Mouse (Mus musculus) forebrain, embryonic 16.5 days (tissue): ENCODE results near the gene Nudt3. TPM values are rescaled to one million over a fixed set of nuclear protein-coding genes. Genes with fewer than 3 reads are reported as not detected.

Experiments used
- ATAC-seq: fragments of 200-750 bp; cut with Nextera tagmentation; 2 replicates; pipeline ENCODE4 v1.8.0; 2017; ENCODE audit warnings: mild to moderate bottlenecking, moderate library complexity
- H3K27ac ChIP-seq: fragments of 300-500 bp; sonication (generic); 2 replicates; pipeline ENCODE4 v1.5.1; 2014; ENCODE audit warnings: low read length, control low read depth
- H3K27me3 ChIP-seq: fragments of 300-500 bp; sonication (generic); replicated peaks from 2 replicates; pipeline ENCODE4 v1.6.1; 2014; ENCODE audit warnings: low read length; ENCODE audit not compliant: control insufficient read depth, insufficient read depth
- H3K36me3 ChIP-seq: fragments of 300-500 bp; sonication (generic); 2 replicates; pipeline ENCODE4 v1.6.1; 2014; ENCODE audit not compliant: control insufficient read depth, insufficient read depth
- H3K4me1 ChIP-seq: fragments of 300-500 bp; sonication (generic); replicated peaks from 2 replicates; pipeline ENCODE4 v1.6.1; 2014; ENCODE audit warnings: low read length; ENCODE audit not compliant: control insufficient read depth, insufficient read depth
- H3K4me2 ChIP-seq: fragments of 300-500 bp; sonication (generic); 2 replicates; pipeline ENCODE4 v1.6.1; 2014; ENCODE audit warnings: mild to moderate bottlenecking, low read length, control low read depth
- H3K4me3 ChIP-seq: fragments of 300-500 bp; sonication (generic); replicated peaks from 2 replicates; pipeline ENCODE4 v1.5.1; 2014; ENCODE audit warnings: mild to moderate bottlenecking, low read length, control low read depth
- H3K9ac ChIP-seq: fragments of 300-500 bp; sonication (generic); replicated peaks from 2 replicates; pipeline ENCODE4 v1.6.1; 2014; ENCODE audit warnings: low read depth, low read length, control low read depth
- H3K9me3 ChIP-seq: fragments of 300-500 bp; sonication (generic); 2 replicates; pipeline ENCODE4 v1.6.1; 2016; ENCODE audit warnings: low read length; ENCODE audit not compliant: control insufficient read depth
- WGBS: fragments of 180-500 bp; shearing (Covaris S2); extraction: QIAGEN DNeasy Blood & Tissue Kit; methylation state at CpG from one replicate; pipeline ENCODE4 v1.1.7; 2014; 5-methylcytosine and 5-hydroxymethylcytosine counted together
- polyA plus RNA-seq: library from polyadenylated mRNA; unstranded; fragments of >200 nt; fragmentation: Nextera tagmentation; extraction: Ambion mirVana; gene quantifications from 2 replicates; pipeline ENCODE4 v1.2.1, GENCODE M21; 2015

The Nudt3 gene
- polyA plus RNA-seq, 1 experiment from 2014 or later = 272 TPM

DNA sequence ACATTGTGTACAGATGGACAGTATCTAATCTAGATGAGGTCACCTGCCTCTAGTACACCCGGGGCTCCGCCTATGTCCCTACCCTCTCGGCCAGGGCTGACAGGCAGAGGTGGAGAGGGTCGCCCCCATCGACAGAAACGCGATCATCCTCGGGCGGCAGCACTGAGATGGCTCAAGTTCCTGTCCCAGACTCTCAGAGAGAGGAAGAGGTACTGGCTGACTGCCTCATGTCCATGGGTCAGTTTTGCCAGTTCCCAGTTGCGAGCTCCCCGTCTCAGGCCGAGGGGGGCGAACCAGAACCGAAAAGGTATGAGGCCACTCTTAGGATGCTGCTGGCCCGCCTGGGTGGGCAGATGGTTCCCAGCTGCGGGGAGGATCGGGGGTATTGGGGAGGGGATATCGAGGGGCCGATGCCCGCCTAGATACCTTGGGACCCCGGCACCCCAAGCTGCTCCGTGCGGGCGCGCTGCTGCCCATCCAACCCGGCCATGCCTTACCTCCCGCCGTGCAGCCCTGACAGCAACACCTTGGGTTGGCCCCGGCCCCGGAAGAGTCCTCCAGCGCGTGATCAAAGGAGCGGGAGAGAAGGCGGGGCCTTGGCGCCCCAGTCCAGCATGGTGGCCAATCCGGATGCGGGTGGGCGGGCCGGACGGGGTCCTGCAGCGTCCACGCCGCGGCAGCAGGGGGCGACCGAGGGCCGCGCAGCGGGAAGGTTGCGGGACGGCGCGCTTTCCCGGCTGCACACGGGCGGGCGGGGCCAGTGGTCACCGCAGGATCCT, 57.9 kb downstream of the Nudt3 start, which contains the start of gene AI413582:
TSS of gene AI413582 (minus strand) at position 594 of the 779 bp plus-strand sequence.
- Histone ChIP-seq H3K4me2 (peak within 1 kb of the TSS; percentile 91), H3K27ac (peak within 1 kb of the TSS; percentile 26; the same call in 1 of the 2 replicates)
- under 1% methylated on average over 55 of the region's 58 CpGs for WGBS

DNA sequence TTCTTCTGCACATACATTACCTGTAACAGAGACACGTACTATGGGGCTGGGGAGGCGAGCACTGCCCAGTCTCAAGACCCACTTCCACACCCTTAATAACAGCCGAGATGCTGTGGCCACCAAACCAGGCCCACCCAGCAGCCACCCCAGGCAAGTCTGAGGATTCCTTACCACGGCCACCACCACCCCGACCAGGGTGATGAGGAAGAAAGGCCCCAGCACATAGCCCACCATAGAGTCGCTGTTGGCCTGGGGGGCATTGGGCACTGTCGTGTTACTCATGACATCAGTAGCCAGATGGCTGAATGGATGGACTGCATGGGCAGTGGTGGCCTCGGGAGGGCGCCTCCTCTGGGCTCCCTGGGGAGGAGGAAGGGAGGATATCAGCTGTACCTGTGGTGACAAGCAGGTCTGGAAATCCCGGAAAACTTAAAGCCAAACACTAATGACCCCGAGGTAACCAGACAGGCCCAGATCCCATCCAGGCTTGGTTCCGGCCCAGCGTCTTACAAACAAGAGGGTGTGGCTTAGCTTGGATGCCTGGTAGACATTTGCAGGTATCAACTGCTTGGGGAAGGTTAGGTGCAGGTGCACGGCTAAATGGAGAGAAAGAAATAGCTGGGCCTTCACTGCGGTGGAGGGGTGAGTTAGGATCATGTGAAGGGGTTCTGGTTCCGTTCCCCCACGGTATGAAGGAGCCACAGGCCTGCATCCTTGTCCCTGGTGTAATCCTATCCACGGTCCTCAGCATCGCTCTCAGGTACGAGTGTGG, 58.7 kb downstream of the Nudt3 start:
- WGBS = 17% methylated on average over 19 of the region's 20 CpGs
- H3K4me2 ChIP-seq = peak overlapping the region; percentile 91

More for the DNA sequence above, 57.9 kb downstream of the Nudt3 start, which contains the start of gene AI413582:
- Histone ChIP-seq H3K9me3 (no peaks in the 10 kb centered on the region), H3K27me3 (no peaks in the 10 kb centered on the region), H3K9ac (peak within 1 kb of the TSS; percentile 82), H3K4me1 (peaks cover 21% of the 10 kb centered on the region), H3K4me3 (peak within 1 kb of the TSS; percentile 75), H3K36me3 (no peaks in the 10 kb centered on the region)
- ATAC-seq = peak; percentile 93

GRCm38 (mm10) chr17:27563771-27564244, 59.5 kb downstream of the Nudt3 start:
- whole genome bisulfite sequencing = 52% methylated on average over 7 of the region's 7 CpGs
- Histone ChIP-seq H3K4me3 (no peak overlapping the region), H3K36me3 (no peaks in the 10 kb centered on the region), H3K4me2 (no peak overlapping the region), H3K27me3 (no peaks in the 10 kb centered on the region), H3K4me1 (peaks cover 25% of the 10 kb centered on the region), H3K9me3 (no peaks in the 10 kb centered on the region), H3K9ac (no peak overlapping the region), H3K27ac (no peak overlapping the region)
- ATAC-seq = no peak

More for the DNA sequence above, 58.7 kb downstream of the Nudt3 start:
- Histone ChIP-seq H3K27ac (no peak overlapping the region), H3K4me3 (peak overlapping the region; percentile 75), H3K27me3 (no peaks in the 10 kb centered on the region), H3K9me3 (no peaks in the 10 kb centered on the region), H3K36me3 (no peaks in the 10 kb centered on the region), H3K9ac (peak overlapping the region; percentile 82), H3K4me1 (peaks cover 21% of the 10 kb centered on the region)
- ATAC-seq = no peak

GRCm38 (mm10) chr17:27561809-27562526, 61.3 kb downstream of the Nudt3 start:
- Histone ChIP-seq H3K4me1 (peaks cover 40% of the 10 kb centered on the region), H3K9ac (no peak overlapping the region)
- 59% methylated on average over 9 of the region's 11 CpGs for WGBS

GRCm38 (mm10) chr17:27560926-27561480, 62.3 kb downstream of the Nudt3 start:
- H3K4me2 ChIP-seq = no peak overlapping the region
- H3K36me3 ChIP-seq = no peaks in the 10 kb centered on the region
- no peak for ATAC-seq
- H3K9ac ChIP-seq = no peak overlapping the region
- no peaks in the 10 kb centered on the region for H3K27me3 ChIP-seq
- H3K4me1 ChIP-seq = peaks cover 35% of the 10 kb centered on the region
- H3K9me3 ChIP-seq = no peaks in the 10 kb centered on the region
- WGBS = 90% methylated on average over 13 of the region's 13 CpGs
- H3K27ac ChIP-seq = no peak overlapping the region
- no peak overlapping the region for H3K4me3 ChIP-seq

More at GRCm38 (mm10) chr17:27561809-27562526, 61.3 kb downstream of the Nudt3 start:
- Histone ChIP-seq H3K9me3 (no peaks in the 10 kb centered on the region), H3K4me3 (no peak overlapping the region), H3K4me2 (no peak overlapping the region), H3K27me3 (no peaks in the 10 kb centered on the region), H3K27ac (no peak overlapping the region), H3K36me3 (no peaks in the 10 kb centered on the region)
- ATAC-seq = no peak

- no peak overlapping the region for H3K4me3 ChIP-seq
- no peak overlapping the region for H3K4me2 ChIP-seq
- 77% methylated on average over 12 of the region's 12 CpGs for WGBS
- H3K4me1 ChIP-seq = peaks cover 35% of the 10 kb centered on the region
- no peak for ATAC-seq
- H3K36me3 ChIP-seq = no peaks in the 10 kb centered on the region
- H3K27me3 ChIP-seq = no peaks in the 10 kb centered on the region
- H3K9ac ChIP-seq = no peak overlapping the region
- H3K27ac ChIP-seq = no peak overlapping the region
- H3K9me3 ChIP-seq = no peaks in the 10 kb centered on the region
Measured at GRCm38 (mm10) chr17:27559596-27559995, 63.7 kb downstream of the Nudt3 start.

GRCm38 (mm10) chr17:27558845-27559244, 64.5 kb downstream of the Nudt3 start:
- no peak for ATAC-seq
- Histone ChIP-seq H3K9me3 (no peaks in the 10 kb centered on the region), H3K4me2 (no peak overlapping the region; the same call in 1 of the 2 replicates), H3K9ac (0 out of 2 replicates have a peak overlapping the region, but pooled peaks have one; percentile 32), H3K4me1 (peaks cover 32% of the 10 kb centered on the region), H3K4me3 (no peak overlapping the region), H3K27me3 (no peaks in the 10 kb centered on the region), H3K27ac (no peak overlapping the region), H3K36me3 (no peaks in the 10 kb centered on the region)
- WGBS = 10% methylated on average over 5 of the region's 5 CpGs

DNA sequence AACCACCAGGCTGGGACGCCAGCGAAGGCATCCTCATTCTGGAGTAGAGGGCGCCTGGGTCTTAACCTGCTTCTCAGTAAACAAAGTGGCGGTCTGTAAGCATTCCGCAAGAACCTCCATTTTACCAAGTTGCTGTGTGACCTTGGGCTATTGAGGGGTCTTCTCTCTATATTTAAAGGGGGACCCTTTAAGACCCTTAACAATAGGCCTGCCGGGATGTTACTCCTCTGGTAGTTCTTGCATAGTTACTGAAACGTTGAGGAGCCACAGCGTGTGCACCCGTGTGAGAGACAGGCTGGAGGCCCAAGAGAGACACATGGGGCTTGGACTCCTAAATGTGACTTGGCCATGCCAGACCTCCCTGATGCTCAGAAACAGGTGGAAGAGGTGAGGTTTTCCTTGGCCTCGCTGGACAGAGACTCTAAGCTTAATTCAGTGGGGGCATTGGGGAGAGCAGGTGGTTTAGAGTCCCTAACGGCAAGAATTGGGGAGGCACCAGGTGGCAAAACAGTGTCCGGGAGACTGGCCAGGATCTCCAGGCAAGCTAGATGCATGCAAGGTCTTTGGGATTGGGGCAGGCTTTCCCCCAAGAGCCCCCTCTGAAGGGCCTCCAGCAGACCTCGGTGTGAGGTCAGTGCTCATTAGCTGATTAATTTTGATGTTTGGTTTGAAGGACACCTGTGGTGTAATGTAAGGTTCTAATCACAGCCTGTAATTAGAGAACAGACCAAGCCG, 65.2 kb downstream of the Nudt3 start:
- WGBS = 2% methylated on average over 14 of the region's 14 CpGs
- Histone ChIP-seq H3K4me2 (peak overlapping the region; percentile 81), H3K9ac (peak overlapping the region; percentile 93), H3K4me3 (peak overlapping the region; percentile 81), H3K36me3 (no peaks in the 10 kb centered on the region), H3K27me3 (no peaks in the 10 kb centered on the region), H3K9me3 (no peaks in the 10 kb centered on the region), H3K27ac (peak overlapping the region; percentile 27; the same call in 1 of the 2 replicates), H3K4me1 (peaks cover 32% of the 10 kb centered on the region)
- no peak for ATAC-seq
